Mouse (Mus musculus) lung, adult 2 months (tissue): Measurements from ENCODE around the gene Casp2.

Experiments used
- CTCF ChIP-seq: fragments of 200-500 bp; IDR thresholded peaks from 2 replicates; pipeline ENCODE4 v1.5.1; 2011; ENCODE audit warnings: mild to moderate bottlenecking, low read length, control low read depth; ENCODE audit not compliant: insufficient read depth
- POLR2A ChIP-seq: fragments of 200-500 bp; IDR thresholded peaks from 2 replicates; pipeline ENCODE4 v1.6.1; 2011; ENCODE audit warnings: low read depth, mild to moderate bottlenecking, control low read depth, low read length, borderline replicate concordance; ENCODE audit errors: extremely low read depth

DNA sequence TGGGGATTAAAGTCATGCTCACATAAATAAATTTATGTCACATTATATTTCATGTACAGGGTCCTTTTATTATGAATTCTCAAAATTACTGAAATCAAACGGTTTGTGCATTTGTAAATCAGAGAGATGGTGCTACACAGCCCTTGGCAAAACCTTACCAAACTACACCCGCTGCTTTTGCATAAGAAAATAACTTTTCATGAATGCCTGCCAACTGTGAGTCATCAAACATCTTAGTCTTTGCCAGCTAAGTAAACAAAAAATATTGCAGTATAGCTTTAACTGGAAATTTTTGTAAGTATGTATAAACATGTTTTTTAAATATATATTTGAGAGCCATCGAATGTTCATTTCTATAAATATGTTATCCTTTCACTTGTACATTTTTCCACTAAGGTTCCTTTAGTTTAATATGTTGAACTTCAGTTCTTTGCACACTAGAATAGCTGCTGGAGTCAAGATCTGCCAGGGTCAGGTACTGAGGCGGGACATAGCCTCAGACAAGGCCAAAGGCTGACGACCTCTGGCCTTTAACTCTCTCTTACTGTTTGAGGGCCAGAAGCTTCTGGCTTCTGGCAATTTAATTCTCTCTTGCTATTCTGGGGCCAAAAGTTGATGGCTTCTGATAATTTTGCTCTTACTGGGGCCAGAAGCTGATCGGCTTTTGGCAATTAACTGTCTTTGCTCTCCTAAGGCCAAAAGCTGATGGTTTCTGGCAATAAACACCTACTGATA, 23.3 kb upstream of the Casp2 start:
- TF ChIP-seq CTCF (no peak), POLR2A (no peak)
